Mouse (Mus musculus): ENCODE data around the gene Tnn. TPM values are rescaled to one million over a fixed set of nuclear protein-coding genes. Genes with fewer than 3 reads are reported as not detected.

Tnn gene
- 0.01 TPM in 1 of 2 replicates, not detected in the other for polyA plus RNA-seq (2012; rRNA removed)

GRCm38 (mm10) chr1:160153480-160153879 lies at the start of gene Tnn:
Gene Tnn, minus strand, starts transcription at chr1:160153580.

DNA sequence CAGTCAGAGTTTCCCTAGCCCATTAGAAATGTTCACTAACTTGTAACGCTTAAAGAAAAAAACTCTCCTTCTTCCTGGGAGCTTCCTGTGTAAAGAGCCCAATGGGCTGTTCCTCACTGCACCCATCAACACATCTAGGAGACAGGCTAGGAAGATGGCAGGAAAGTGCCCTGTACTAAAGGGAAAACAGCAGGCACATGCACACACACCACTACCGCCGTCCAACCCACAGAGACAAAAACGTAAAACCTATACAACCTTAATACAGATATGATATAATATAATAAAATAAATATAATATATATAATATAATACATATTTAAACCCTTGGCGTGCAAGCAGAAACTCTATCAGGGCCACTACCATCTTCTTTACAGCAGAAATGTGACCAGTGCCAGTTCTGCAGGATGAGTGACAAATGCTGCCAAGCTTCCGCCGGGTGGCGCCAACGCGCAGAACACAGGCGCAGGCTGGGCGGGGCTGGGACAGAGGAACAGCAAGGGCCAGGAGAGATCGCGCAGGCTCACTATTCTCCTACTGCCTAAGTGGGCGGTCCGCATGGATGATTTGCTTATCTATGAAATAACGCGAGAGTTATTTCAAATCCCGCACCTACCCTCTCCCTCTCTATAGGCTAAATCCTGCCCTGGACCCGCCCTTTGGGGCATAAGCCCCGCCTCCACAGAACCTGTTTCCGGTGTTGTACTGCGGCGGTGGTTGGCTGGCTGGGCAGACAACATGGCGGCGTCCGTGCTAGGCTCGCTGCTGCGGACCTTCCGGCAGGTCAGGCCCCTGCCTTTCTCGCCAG lies 41.4 kb upstream of the Tnn start, which contains the start of gene Mrps14:
Gene Mrps14, plus strand, starts transcription at position 687 of the 808 bp plus-strand sequence.

DNA sequence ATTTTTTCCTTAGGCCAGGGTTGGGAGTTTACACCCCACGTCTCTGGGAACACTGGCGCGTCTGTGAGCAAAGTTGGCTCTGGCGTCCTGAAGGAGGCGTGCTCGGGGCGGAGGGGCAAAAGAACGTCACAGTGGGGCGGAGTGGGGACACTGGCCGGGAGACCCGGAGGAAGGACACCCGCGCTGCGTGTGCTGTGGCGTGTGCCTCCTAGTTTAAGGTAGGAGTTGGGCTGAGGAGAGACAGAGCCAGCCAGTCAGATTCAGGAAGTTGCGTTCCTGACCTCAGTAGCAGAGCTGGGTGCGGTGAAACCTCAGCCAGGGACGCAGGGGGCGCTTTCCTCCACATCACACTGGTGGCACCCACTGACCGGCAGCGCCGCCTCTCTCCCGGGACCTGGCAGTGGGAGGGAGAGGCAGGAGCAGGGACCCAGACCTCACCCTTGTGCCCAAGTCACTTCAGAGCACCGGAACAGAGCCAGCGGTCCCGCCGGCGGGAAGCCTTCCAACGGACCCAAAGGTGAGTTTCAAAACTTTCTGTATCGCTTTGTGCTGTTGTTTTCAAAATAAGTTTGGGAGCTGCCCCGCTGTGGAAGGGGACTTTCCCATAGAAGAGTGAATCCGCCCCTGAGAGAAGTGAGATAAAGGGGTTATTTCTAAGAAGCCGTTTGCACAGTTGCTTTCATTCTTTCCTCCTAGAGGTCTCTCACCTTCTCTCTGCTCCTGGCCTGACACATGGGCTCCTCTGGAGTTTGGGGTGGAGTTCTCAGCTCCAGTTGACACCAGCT lies 109.0 kb downstream of the Tnn start, which contains the start of gene 4930523C07Rik:
Gene 4930523C07Rik, plus strand, starts transcription at position 146 of the 785 bp plus-strand sequence.

Other genes starting within 250 kb of the Tnn start
- 5.1 and 7.2 TPM in 2 replicates for gene 4930523C07Rik, start 109.2 kb downstream of the Tnn start, polyA plus RNA-seq (2012; rRNA removed)
- gene Mrps14, start 41.6 kb upstream of the Tnn start, polyA plus RNA-seq (2012; rRNA removed): 30.6 and 31.9 TPM in 2 replicates
- 20.8 and 22.5 TPM in 2 replicates for gene Cacybp, start 59.3 kb upstream of the Tnn start, polyA plus RNA-seq (2012; rRNA removed)